Mouse (Mus musculus) left cerebral cortex, adult 11 months (tissue): ENCODE data around the gene Pnpla1.

Experiments
- DNase-seq: peaks from one replicate; pipeline ENCODE4 v3.0.0; 2022; ENCODE audit warnings: low spot score

The Pnpla1 gene

GRCm38 (mm10) chr17:28843665-28844064, 14.5 kb upstream of the Pnpla1 start:
- DNase-seq = no peak

- no peak for DNase-seq
Measured at GRCm38 (mm10) chr17:28846974-28847617, 11.1 kb upstream of the Pnpla1 start.

GRCm38 (mm10) chr17:28850511-28850910, 7.7 kb upstream of the Pnpla1 start:
- no peak for DNase-seq

GRCm38 (mm10) chr17:28854377-28854776, 3.8 kb upstream of the Pnpla1 start:
- DNase-seq = no peak

GRCm38 (mm10) chr17:28855166-28855885, 2.9 kb upstream of the Pnpla1 start:
- no peak for DNase-seq

GRCm38 (mm10) chr17:28856030-28856429, 2.2 kb upstream of the Pnpla1 start:
- DNase-seq = no peak

GRCm38 (mm10) chr17:28863926-28864325, 5.7 kb downstream of the Pnpla1 start:
- DNase-seq = no peak

- DNase-seq = no peak
Measured at GRCm38 (mm10) chr17:28864464-28864863, 6.3 kb downstream of the Pnpla1 start.

GRCm38 (mm10) chr17:28866921-28867320, 8.7 kb downstream of the Pnpla1 start:
- no peak for DNase-seq

GRCm38 (mm10) chr17:28867381-28867780, 9.2 kb downstream of the Pnpla1 start:
- no peak for DNase-seq

- peak; percentile 80 for DNase-seq
Measured at GRCm38 (mm10) chr17:28869412-28870110, 11.3 kb downstream of the Pnpla1 start.

- no peak for DNase-seq
Measured at GRCm38 (mm10) chr17:28870435-28870834, 12.2 kb downstream of the Pnpla1 start.

GRCm38 (mm10) chr17:28871831-28872230, 13.6 kb downstream of the Pnpla1 start:
- DNase-seq = no peak

GRCm38 (mm10) chr17:28872322-28872721, 14.1 kb downstream of the Pnpla1 start:
- no peak for DNase-seq

- DNase-seq = no peak
Measured at GRCm38 (mm10) chr17:28874216-28874615, 16.0 kb downstream of the Pnpla1 start.

- DNase-seq = no peak
Measured at GRCm38 (mm10) chr17:28874825-28875224, 16.6 kb downstream of the Pnpla1 start.

- DNase-seq = peak; percentile 75
Measured at GRCm38 (mm10) chr17:28875316-28875715, 17.1 kb downstream of the Pnpla1 start.

GRCm38 (mm10) chr17:28876331-28876730, 18.1 kb downstream of the Pnpla1 start:
- no peak for DNase-seq

- DNase-seq = no peak
Measured at GRCm38 (mm10) chr17:28876821-28877220, 18.6 kb downstream of the Pnpla1 start.

- peak; percentile 64 for DNase-seq
Measured at GRCm38 (mm10) chr17:28879931-28880391, 21.8 kb downstream of the Pnpla1 start.

- peak; percentile 47 for DNase-seq
Measured at GRCm38 (mm10) chr17:28882316-28882715, 24.1 kb downstream of the Pnpla1 start.

- DNase-seq = no peak
Measured at GRCm38 (mm10) chr17:28882810-28883209, 24.6 kb downstream of the Pnpla1 start.

GRCm38 (mm10) chr17:28883941-28884516, 25.8 kb downstream of the Pnpla1 start:
- DNase-seq = no peak
